Mouse (Mus musculus) thymus, adult 2 months (tissue): ENCODE results near the gene Nipsnap2.

Source experiments
- CTCF ChIP-seq: fragments of 200-500 bp; IDR thresholded peaks from 2 replicates; pipeline ENCODE4 v1.5.1; 2012; ENCODE audit warnings: mild to moderate bottlenecking, control low read depth, low read length, moderate library complexity, borderline replicate concordance; ENCODE audit not compliant: control insufficient read depth, poor library complexity, insufficient read depth; ENCODE audit errors: extremely low read depth
- POLR2A ChIP-seq: fragments of 200-500 bp; IDR thresholded peaks from 2 replicates; pipeline ENCODE4 v1.6.1; 2012; ENCODE audit warnings: mild to moderate bottlenecking, low read length, control low read depth, moderate library complexity; ENCODE audit not compliant: control insufficient read depth, poor library complexity, insufficient read depth; ENCODE audit errors: extremely low read depth

GRCm38 (mm10) chr5:129724268-129724667 lies 595 bp upstream of the Nipsnap2 start:
- TF ChIP-seq CTCF (no peak), POLR2A (no peak)
